Mouse (Mus musculus) ES-E14 (cell line): ENCODE measurements around the gene Cntnap2. TPM values are rescaled to one million over a fixed set of nuclear protein-coding genes. Genes with fewer than 3 reads are reported as not detected.

Source experiments
- DNase-seq: peaks from one replicate; pipeline ENCODE4 v3.0.0-alpha.2; 2013; ENCODE audit warnings: low read depth, low spot score
- H3K27ac ChIP-seq: 2 replicates; pipeline ENCODE4 v1.5.1; 2012; ENCODE audit warnings: low read depth, mild to moderate bottlenecking, low read length, moderate library complexity, mixed read lengths; ENCODE audit not compliant: poor library complexity, insufficient read depth, severe bottlenecking
- H3K36me3 ChIP-seq: 2 replicates; pipeline ENCODE4 v1.6.1; 2012; ENCODE audit warnings: mild to moderate bottlenecking, low read length, moderate library complexity, mixed read lengths; ENCODE audit not compliant: control insufficient read depth, poor library complexity, insufficient read depth, severe bottlenecking
- H3K4me1 ChIP-seq, 2 experiments: fragments of 150-350 bp in 1 of 2; sonication (generic) in 1 of 2; 2 replicates each; pipeline ENCODE4 v1.6.1; 2012; ENCODE audit warnings: low read length in 2 of 2, mild to moderate bottlenecking in 1 of 2, mixed read lengths in 1 of 2; ENCODE audit not compliant: control insufficient read depth in 2 of 2, insufficient read depth in 2 of 2, poor library complexity in 1 of 2
- H3K4me3 ChIP-seq, 2 experiments: fragments of 150-350 bp in 1 of 2; sonication (generic) in 1 of 2; 2 replicates each; pipeline ENCODE4 v1.5.1; 2012; ENCODE audit warnings: low read length in 2 of 2, low read depth in 1 of 2, mild to moderate bottlenecking in 1 of 2, mixed read lengths in 1 of 2; ENCODE audit not compliant: insufficient read depth in 1 of 2, poor library complexity in 1 of 2, severe bottlenecking in 1 of 2
- H3K9ac ChIP-seq: 2 replicates; pipeline ENCODE4 v1.6.1; 2012; ENCODE audit warnings: low read depth, mild to moderate bottlenecking, low read length, mixed read lengths; ENCODE audit not compliant: poor library complexity, insufficient read depth, severe bottlenecking
- H3K9me3 ChIP-seq: fragments of 150-350 bp; sonication (generic); 2 replicates; pipeline ENCODE4 v1.6.1; 2012; ENCODE audit warnings: low read depth, mild to moderate bottlenecking, low read length; ENCODE audit not compliant: control insufficient read depth, insufficient read depth
- CHD2 ChIP-seq: IDR thresholded peaks from 2 replicates; pipeline ENCODE4 v1.6.1; 2014; ENCODE audit warnings: mild to moderate bottlenecking, low read depth, low read length, inconsistent platforms
- HCFC1 ChIP-seq: IDR thresholded peaks from 2 replicates; pipeline ENCODE4 v1.6.1; 2012; ENCODE audit warnings: low read length, inconsistent platforms, borderline replicate concordance; ENCODE audit not compliant: insufficient read depth
- MAFK ChIP-seq: IDR thresholded peaks from 2 replicates; pipeline ENCODE4 v1.6.1; 2014; ENCODE audit warnings: mild to moderate bottlenecking, low read depth, low read length, inconsistent platforms; ENCODE audit not compliant: insufficient read depth
- ZC3H11A ChIP-seq: IDR thresholded peaks from 2 replicates; pipeline ENCODE4 v1.6.1; 2012; ENCODE audit warnings: low read depth, mild to moderate bottlenecking, inconsistent platforms, low read length, borderline replicate concordance
- ZNF384 ChIP-seq: IDR thresholded peaks from 2 replicates; pipeline ENCODE4 v1.6.1; 2012; ENCODE audit warnings: low read depth, low read length, inconsistent platforms
- in situ Hi-C, 2 experiments: fragments of 600-800 bp; cut with MboI; formaldehyde crosslinking; loops; one replicate each; pipeline ENCODE4 v1.15.1; 2025; ENCODE audit warnings: low sequenced_read_pairs in 2 of 2, inconsistent platforms in 1 of 2; ENCODE audit not compliant: unreplicated experiment in 2 of 2
- total RNA-seq: library from RNA; depleted of rRNA; stranded (reverse); fragments of 300-350 nt; gene quantifications from 2 replicates; pipeline ENCODE4 v1.2.3, GENCODE M21; 2012

The Cntnap2 gene
- total RNA-seq, 1 experiment: 7.9 TPM

- TF ChIP-seq HCFC1 (no peak), ZC3H11A (no peak), MAFK (no peak), CHD2 (no peak), ZNF384 (no peak)
- DNase-seq: no peak
- no peaks in the 10 kb centered on the region for H3K36me3 ChIP-seq
- H3K4me3 ChIP-seq: no peak overlapping the region
- no peak overlapping the region for H3K9ac ChIP-seq
- H3K27ac ChIP-seq: no peak overlapping the region
- H3K4me1 ChIP-seq: no peaks in the 10 kb centered on the region
- in situ Hi-C loops: no loop called here
- no peaks in the 10 kb centered on the region for H3K9me3 ChIP-seq
Observed at GRCm38 (mm10) chr6:45214330-45214729, 155.2 kb downstream of the Cntnap2 start.

GRCm38 (mm10) chr6:45229002-45229401 lies 169.8 kb downstream of the Cntnap2 start:
- no peak for DNase-seq
- in situ Hi-C loops: no loop called here

DNA sequence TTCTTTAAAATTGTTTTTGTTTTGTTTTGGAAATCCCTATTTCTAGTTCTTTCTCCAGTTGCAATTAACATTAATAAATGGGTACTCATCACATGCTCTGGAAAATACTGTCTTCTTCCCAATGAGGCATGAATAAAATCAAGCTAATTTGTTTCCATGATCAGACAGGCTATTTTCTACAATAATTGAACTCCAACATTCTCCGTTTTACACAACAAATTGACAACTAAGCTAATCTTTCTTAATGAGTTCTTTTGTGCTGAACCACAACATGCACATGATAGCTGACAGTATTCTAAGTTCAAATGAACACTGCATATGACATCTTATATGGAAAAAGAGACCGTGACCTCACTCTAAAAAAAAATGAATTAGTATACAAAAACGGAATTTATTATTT lies 173.4 kb downstream of the Cntnap2 start:
- no peaks in the 10 kb centered on the region for H3K4me1 ChIP-seq
- H3K27ac ChIP-seq: no peak overlapping the region
- no peak overlapping the region for H3K4me3 ChIP-seq
- DNase-seq: no peak
- TF ChIP-seq ZC3H11A (no peak), MAFK (no peak), CHD2 (no peak), HCFC1 (no peak), ZNF384 (no peak)
- H3K9ac ChIP-seq: no peak overlapping the region
- in situ Hi-C loops: no loop called here
- H3K9me3 ChIP-seq: no peaks in the 10 kb centered on the region
- H3K36me3 ChIP-seq: no peaks in the 10 kb centered on the region

More at GRCm38 (mm10) chr6:45229002-45229401, 169.8 kb downstream of the Cntnap2 start:
- H3K9ac ChIP-seq: no peak overlapping the region
- no peaks in the 10 kb centered on the region for H3K9me3 ChIP-seq
- H3K4me3 ChIP-seq: no peak overlapping the region
- no peaks in the 10 kb centered on the region for H3K36me3 ChIP-seq
- H3K27ac ChIP-seq: no peak overlapping the region
- TF ChIP-seq ZC3H11A (no peak), HCFC1 (no peak), MAFK (no peak), ZNF384 (no peak), CHD2 (no peak)
- H3K4me1 ChIP-seq: no peaks in the 10 kb centered on the region

- no peak for DNase-seq
- H3K4me1 ChIP-seq: no peaks in the 10 kb centered on the region
- no peaks in the 10 kb centered on the region for H3K36me3 ChIP-seq
- no peak overlapping the region for H3K27ac ChIP-seq
- H3K9ac ChIP-seq: no peak overlapping the region
- no peak overlapping the region for H3K4me3 ChIP-seq
- no peaks in the 10 kb centered on the region for H3K9me3 ChIP-seq
- TF ChIP-seq CHD2: no peak
- no peak for TF ChIP-seq ZNF384
- no peak for TF ChIP-seq MAFK
- no peak for TF ChIP-seq ZC3H11A
- no peak for TF ChIP-seq HCFC1
- in situ Hi-C loops: no loop called here
Observed at GRCm38 (mm10) chr6:45236531-45236930, 177.4 kb downstream of the Cntnap2 start.

DNA sequence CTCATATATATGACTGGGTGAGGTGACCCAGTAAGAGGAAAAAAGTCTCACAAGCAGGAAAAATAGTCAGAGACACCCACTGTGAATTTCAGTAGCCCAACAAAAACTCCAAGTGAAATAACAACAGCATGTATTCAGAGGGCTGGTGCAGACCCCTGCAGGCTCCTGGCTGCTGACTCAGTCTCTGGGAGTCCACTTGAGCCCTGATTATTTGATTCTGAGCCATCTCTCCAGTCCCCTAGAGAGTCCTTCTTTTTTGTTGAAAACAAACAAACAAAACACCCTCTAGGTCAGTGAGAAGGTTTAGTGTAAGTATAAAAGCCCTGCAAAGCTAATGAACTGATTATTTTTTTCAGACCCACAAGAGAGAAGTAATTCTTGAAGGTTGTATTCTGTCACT lies 179.0 kb downstream of the Cntnap2 start:
- no peaks in the 10 kb centered on the region for H3K9me3 ChIP-seq

More for the DNA sequence above, 179.0 kb downstream of the Cntnap2 start:
- H3K4me3 ChIP-seq: no peak overlapping the region
- in situ Hi-C loops: no loop called here
- H3K27ac ChIP-seq: no peak overlapping the region
- no peaks in the 10 kb centered on the region for H3K4me1 ChIP-seq
- no peak overlapping the region for H3K9ac ChIP-seq
- TF ChIP-seq MAFK: no peak
- TF ChIP-seq ZNF384: no peak
- TF ChIP-seq ZC3H11A: no peak
- no peak for TF ChIP-seq CHD2
- no peak for TF ChIP-seq HCFC1
- H3K36me3 ChIP-seq: no peaks in the 10 kb centered on the region
- no peak for DNase-seq
